Mouse (Mus musculus) C2C12 (cell line): ENCODE data around the gene Rp9.

Experiments used
- CEBPB ChIP-seq: IDR thresholded peaks from one replicate; pipeline ENCODE4 v1.6.1; 2011; ENCODE audit warnings: low read depth, mild to moderate bottlenecking, control low read depth, moderate library complexity
- CTCF ChIP-seq: IDR thresholded peaks from one replicate; pipeline ENCODE4 v1.5.1; 2011; ENCODE audit not compliant: control insufficient read depth, insufficient read depth, insufficient read length
- FOSL1 ChIP-seq: IDR thresholded peaks from one replicate; pipeline ENCODE4 v1.8.0; 2011; ENCODE audit warnings: mild to moderate bottlenecking, low read length; ENCODE audit not compliant: poor library complexity, insufficient read depth, severe bottlenecking
- MAX ChIP-seq: IDR thresholded peaks from one replicate; pipeline ENCODE4 v1.6.1; 2011; ENCODE audit warnings: mild to moderate bottlenecking, control low read depth
- MYOD1 ChIP-seq: IDR thresholded peaks from one replicate; pipeline ENCODE4 v1.6.1; 2011; ENCODE audit warnings: low read depth; ENCODE audit not compliant: control insufficient read depth, insufficient read length
- MYOG ChIP-seq: IDR thresholded peaks from one replicate; pipeline ENCODE4 v1.6.1; 2011; ENCODE audit not compliant: control insufficient read depth, insufficient read length; ENCODE audit errors: extremely low read depth
- USF1 ChIP-seq: IDR thresholded peaks from one replicate; pipeline ENCODE4 v1.6.1; 2011; ENCODE audit warnings: low read depth, mild to moderate bottlenecking, control low read depth, moderate library complexity

GRCm38 (mm10) chr9:22405414-22405813 lies 64.1 kb downstream of the Rp9 start:
- TF ChIP-seq CTCF = no peak
- TF ChIP-seq CEBPB = no peak
- TF ChIP-seq MAX = no peak
- no peak for TF ChIP-seq USF1
- TF ChIP-seq FOSL1 = no peak
- no peak for TF ChIP-seq MYOD1
- no peak for TF ChIP-seq MYOG
